Mouse (Mus musculus) mature B cell (primary cell): ENCODE data around the gene Hoxd13.

Experiments used
- in situ Hi-C: fragments of 300-500 bp; cut with MboI; formaldehyde crosslinking; loops from 2 replicates; pipeline ENCODE4 v1.14.3; 2019

Hoxd13 gene

DNA sequence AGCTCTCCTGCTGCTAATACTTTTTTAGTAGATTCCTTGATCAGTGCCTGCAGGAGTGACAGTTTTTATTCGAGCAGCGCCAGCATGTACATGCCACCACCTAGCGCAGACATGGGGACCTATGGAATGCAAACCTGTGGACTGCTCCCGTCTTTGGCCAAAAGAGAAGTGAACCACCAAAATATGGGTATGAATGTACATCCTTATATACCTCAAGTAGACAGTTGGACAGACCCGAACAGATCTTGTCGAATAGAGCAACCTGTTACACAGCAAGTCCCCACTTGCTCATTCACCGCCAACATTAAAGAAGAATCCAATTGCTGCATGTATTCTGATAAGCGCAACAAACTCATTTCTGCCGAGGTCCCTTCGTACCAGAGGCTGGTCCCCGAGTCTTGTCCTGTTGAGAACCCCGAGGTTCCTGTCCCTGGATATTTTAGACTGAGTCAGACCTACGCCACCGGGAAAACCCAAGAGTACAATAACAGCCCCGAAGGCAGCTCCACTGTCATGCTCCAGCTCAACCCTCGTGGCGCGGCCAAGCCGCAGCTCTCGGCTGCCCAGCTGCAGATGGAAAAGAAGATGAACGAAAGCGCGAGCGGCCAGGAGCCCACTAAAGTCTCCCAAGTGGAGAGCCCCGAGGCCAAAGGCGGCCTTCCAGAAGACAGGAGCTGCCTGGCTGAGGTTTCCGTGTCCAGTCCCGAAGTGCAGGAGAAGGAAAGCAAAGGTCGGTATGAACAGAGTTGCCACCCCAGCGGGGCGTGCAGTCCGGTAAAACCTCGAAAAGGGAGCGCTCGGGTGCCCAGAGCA lies 24.1 kb downstream of the Hoxd13 start:
- in situ Hi-C loops = no loop called here

DNA sequence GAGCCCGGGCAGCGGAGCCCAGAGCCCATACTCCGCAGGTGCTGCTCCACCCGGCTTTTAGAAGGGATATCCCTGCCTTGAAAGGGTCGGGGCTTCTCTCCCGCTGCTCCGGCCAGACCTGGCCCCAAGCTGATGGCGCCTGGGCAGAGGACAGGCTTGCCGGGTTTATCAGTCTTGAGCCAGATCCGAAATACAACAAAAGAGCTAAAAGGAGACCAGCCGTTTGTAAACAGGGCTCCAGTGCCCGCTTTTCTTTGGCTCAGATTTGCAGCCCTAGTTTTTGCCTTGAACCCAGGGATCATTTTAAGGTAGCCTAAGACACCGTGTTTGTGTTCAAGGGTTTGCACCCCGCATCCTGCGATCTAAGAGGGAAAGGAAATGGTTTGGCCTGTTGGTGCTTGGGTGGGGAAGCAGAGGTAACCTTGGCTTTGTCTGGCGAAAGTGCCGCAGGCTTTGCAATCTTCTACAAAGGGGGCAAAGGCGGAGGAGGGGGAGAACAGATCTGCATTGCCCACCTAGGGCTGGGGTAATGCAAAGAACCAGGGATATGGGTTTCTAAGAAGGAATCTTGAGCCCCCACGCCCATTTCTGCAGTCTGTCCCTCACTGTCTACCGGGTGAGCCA lies 24.8 kb downstream of the Hoxd13 start:
- in situ Hi-C loops = no loop called here

DNA sequence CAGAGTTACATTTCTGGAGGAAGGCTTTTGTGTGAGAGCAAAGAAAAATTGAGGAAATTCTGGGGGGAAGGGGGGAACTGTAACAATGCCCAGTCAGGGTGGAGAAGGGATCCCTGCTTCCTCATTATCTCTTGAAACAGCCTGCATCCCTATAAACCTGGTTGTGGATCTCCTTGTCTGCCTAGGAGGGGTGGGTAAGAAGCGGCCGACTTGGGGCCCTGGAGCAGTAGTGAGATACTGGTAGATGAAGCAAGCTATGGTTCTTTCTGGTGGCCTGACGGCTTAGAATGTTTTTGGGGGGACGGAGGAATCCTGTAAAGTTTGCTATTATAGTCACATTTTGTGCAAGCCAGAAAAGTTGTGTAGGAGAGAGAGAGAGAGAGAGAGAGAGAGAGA lies 25.3 kb downstream of the Hoxd13 start:
- in situ Hi-C loops = no loop called here

DNA sequence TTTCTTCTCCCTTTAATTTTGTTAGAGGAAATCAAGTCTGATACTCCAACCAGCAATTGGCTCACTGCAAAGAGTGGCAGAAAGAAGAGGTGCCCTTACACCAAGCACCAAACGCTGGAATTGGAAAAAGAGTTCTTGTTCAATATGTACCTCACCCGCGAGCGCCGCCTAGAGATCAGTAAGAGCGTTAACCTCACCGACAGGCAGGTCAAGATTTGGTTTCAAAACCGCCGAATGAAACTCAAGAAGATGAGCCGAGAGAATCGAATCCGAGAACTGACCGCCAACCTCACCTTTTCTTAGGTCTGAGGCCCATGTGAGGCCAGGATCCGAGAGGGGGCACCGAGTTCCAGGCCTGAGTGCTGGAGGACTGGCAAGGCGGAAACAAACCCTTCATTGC lies 26.0 kb downstream of the Hoxd13 start:
- in situ Hi-C loops = no loop called here

DNA sequence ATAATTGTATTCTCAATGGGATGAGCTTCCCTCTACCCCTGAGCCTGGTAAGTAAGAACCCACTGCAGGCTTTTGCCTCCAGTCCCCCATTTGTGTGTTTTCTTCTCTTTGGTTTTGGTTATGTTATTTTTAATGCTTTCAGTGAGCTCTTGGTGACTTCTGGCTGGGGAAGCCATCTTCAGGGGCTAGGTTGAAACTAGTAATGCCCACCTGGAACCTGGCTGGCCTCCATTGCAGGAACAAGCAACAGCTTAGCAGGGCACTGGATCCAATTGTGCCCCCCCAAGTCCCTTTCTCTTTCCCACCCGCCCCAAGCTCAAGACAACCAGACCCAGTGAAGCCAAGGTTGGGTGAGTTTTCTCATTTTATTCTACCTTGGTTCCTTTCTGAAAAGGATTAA lies 27.3 kb downstream of the Hoxd13 start:
- in situ Hi-C loops = no loop called here

DNA sequence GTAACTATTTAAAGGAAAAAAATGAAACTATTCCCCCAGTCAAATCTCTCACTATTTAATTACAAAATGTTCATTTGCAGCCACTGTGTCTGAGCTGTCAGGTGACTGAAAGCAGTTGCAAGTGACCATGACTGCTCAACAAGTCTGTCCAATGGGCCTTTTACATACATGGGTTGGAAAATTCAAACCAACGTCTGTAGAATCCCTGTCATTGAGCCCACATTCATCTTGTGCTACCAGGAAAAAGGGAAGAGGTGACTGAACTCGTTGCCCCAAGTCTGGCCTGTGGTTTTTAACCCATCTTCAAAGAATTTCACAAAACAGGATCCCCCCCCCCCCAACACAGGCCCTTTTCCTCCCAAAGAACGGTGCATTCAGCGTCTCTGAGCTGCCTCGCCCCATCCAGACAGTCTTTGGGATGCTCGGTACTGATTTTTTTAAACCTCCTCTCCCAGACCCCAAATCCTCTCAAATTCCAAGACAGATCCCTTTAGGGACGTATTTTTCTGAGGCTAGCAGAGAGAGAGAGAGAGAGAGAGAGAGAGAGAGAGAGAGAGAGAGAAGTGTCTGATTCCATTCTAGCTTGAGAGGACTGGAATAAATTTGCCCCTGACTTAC lies 27.8 kb downstream of the Hoxd13 start:
- in situ Hi-C loops = no loop called here

DNA sequence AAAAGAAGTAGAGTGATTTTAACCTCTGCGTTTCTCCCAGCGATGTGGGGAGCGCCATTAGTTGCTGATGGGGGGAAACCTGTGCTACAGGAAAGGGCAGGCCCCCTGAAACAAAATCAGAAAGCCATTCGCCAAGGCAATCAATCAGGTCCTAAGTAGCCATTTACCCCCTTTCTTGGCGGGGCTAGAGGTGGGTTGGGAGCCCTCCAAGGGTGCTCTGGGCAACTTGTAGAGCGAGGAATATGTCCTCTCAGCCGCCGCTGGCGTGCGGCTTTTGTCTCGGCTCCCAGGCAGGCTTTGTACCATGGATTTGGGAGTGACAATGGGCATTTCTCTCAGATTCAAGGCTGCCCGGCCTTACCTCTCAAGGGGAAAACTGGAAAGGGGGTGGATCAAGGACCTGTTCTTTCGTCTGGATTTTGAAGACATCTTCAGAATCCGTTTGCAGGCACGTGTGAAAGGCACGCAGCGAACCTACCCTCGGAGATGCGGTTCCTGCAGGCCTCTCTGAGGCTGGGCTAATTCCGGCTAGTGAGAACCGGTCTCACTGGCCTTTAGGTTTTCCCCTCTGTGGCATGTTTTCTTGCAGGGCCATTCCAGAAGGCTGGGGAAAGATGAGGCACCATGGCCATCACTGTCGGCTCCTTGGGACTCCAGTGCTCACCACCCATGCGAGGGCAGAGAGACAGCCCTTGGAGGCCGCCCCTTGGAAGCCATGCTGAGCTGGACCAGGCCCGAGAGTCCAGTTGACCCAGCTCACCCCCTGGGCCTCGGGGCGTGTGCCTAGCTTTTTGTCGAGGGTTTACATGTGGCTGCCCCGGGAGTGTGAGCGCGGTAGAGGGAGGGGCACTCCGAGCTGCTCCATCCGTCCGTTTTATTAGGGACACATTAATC lies 28.6 kb downstream of the Hoxd13 start:
- in situ Hi-C loops = no loop called here

DNA sequence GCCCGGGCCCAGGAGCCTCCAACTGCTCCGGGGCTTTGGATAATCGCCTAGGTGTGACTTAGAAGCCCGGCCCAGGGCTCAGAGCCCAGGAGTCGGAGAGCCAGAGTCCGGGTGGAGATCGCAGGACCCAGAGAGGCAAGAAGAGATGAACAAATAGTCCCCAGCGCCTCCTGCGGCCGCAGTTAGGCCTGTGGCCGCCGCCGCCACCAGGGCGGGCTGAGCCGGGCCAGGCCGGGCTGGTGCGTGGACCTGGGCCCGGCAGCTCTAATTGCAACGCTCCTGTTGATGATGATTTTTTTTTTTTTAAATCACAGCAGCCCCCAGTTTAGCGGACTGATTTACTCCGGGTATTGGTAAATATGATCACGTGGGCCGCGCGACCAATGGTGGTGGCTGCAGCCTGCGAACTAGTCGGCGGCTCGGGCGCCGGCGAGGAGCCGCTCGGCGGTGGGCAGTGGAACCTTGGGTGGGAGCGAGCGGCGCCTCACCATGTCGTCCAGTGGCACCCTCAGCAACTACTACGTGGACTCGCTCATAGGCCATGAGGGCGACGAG lies 29.5 kb downstream of the Hoxd13 start, which contains the start of gene Hoxd9:
TSS of gene Hoxd9 (plus strand) at position 161 of the 555 bp plus-strand sequence.
- in situ Hi-C loops = no loop called here

DNA sequence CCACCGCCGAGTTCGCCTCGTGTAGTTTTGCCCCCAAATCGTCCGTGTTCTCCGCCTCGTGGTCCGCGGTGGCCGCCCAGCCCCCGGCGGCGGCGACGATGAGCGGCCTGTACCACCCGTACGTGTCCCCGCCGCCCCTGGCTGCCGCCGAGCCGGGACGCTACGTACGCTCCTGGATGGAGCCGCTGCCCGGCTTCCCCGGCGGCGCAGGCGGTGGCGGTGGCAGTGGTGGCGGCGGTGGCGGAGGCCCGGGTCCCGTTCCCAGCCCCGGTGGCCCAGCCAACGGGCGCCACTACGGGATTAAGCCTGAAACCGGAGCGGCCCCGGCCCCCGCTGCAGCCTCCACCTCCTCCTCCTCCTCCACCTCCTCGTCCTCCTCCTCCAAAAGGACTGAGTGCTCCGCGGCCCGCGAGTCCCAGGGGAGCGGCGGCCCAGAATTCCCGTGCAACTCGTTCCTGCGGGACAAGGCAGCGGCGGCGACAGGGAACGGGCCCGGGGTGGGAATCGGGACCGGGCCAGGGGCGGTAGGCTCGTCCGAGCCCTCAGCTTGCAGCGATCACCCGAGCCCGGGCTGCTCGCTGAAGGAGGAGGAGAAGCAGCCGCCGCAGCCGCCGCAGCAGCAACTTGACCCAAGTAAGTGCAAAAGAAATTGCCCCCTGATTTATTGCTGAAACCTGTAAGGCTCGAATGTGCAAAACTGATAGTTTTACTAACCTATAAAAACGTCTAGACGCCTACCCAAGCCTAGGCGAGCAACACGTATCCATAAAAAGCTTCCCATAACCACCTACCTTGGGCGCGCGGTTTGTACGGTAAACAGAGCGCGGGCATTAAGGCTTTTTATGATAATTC lies 30.3 kb downstream of the Hoxd13 start:
- in situ Hi-C loops = no loop called here

DNA sequence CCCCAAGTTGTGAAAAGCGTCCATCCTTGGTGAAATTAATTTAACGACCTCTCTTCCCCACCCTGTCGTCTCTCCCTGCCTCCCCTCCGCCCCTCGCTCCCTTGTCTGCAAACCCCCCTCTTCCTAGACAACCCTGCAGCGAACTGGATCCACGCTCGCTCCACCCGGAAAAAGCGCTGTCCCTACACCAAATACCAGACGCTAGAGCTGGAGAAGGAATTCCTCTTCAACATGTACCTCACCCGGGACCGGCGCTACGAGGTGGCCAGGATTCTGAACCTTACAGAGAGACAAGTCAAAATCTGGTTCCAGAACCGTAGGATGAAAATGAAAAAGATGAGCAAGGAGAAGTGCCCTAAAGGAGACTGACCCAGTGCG lies 30.9 kb downstream of the Hoxd13 start:
- in situ Hi-C loops = no loop called here

DNA sequence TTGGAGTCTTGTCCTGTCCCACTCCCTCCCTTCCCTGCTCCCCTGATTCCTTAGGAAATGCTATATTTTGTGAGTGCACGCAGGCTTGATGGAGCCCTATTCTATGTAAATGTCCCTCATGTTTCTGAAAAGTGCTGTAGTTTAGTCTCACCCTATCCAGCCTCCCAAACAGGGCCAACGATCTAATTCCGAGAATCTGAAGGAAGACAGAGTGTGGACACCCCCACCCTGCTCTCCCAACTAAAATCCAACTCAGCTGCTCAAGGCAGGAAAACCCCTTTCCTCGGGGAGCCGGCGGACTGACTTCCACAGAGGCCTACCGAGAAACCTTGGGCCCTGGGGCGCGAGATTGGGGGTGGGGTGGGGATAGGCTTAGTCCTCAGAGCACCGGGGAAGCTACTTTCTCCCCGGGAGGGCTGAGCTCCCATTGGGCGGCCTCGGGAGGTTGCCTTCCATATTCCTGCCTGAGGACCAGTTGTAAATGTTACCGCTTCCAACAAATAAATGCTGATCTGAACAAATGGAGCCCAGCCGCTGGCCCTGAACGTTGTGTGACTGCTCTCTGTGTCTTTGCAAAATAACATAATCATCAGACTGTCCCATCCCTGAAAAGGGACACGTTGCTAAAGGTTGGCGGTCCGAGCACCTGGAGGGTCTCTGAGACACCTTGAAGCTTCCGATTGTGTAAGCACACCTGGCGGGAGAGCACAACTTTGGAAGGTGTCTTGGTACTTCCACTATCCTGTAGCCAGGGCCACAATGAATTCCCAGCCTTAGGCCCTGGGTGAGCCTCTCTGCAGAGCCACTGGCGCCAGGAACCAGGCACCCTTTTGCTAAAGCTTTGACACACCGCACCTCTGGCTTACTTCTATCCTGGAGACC lies 31.8 kb downstream of the Hoxd13 start:
- in situ Hi-C loops = loop anchor here (25.0 kb wide), 1 partner anchor 887 kb away; no protein-coding TSS in a partner anchor

DNA sequence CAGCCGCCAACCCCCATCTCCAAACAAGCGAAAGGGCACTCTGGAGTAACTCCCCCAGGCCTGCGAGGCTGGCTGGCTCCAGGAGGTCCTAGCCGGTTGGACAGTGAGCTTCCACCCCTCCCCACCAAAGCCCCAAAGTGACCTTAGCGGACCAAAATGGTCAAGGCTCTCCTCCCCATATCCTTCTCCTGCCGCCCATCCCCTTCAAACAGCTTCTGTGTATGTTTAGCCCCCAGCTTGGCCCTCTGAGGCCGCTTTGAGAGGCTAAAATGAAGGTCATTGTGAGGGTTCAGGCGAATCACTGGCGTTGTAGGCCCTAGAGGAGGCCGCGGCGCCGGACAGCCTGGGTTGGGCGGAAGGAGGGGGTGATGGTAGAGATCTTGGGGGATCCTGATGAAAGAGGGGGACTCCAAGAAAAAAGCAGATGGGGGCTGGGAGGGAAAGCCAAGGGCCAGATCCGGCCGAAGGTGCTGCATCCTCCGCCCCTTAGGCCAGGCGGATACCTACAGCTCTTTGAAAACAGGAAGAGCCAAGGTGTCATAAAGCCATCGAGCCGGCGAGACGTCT lies 32.5 kb downstream of the Hoxd13 start:
- in situ Hi-C loops = loop anchor here (25.0 kb wide), 1 partner anchor 887 kb away; no protein-coding TSS in a partner anchor

DNA sequence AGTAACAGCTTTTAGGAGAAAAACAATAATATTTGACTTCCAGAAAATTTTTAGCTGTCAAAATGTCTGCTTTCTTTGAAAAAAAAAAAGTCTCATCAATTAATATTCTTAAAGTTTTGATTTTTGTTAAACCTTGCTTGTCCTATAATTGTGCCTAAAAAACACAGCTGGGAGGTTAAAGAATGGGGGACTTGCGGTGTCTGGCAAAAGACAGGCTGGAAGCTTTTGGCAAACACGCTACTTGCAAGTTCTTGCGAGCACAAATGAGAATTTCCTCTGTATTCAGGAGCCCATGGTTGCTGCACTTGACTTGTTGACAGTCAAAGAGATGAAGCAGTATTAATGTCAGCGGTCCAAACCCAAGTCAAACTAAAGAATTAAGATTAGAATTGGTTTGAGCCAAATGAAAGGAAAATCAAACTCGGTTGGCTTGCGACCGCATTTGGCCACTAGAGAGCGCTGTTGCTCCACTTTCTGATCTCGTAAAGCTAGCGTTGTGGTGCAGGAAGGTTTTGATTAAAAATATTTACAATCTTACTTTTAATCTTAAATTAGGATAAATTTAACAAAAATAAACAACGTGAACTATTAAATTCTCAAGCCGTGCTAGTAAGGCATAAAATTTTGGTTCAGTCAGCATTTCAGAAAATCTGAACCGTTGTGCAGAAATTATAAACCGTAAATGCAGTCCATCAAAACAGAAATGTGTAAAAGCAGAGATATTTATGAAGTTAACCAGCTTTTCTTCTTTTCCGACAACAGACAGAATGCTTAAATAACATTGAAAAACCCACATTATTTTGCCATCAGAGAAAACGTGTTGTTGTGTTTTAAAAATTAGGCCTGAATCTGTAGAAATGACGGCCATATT lies 34.1 kb downstream of the Hoxd13 start:
- in situ Hi-C loops = loop anchor here (25.0 kb wide), 1 partner anchor 885 kb away; no protein-coding TSS in a partner anchor

DNA sequence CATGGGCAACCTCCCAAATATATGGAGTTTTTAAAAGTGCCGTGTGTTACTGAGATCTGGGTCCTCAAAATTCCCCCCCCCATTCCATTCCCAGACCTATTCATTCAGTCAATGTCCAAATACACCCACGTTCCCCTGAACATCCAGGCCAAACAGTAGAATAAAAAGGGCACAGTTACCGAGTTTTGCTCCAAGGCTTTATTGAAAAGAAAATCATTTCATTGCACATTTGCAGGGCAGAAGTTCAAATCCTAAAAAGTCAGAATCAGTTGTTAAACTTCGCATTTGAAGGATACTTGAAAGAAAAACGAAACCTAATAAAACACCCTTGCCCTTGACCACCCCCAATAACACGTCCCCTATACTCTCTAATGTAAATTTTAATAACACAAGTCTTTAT lies 34.7 kb downstream of the Hoxd13 start:
- in situ Hi-C loops = loop anchor here (25.0 kb wide), 1 partner anchor 884 kb away; no protein-coding TSS in a partner anchor

DNA sequence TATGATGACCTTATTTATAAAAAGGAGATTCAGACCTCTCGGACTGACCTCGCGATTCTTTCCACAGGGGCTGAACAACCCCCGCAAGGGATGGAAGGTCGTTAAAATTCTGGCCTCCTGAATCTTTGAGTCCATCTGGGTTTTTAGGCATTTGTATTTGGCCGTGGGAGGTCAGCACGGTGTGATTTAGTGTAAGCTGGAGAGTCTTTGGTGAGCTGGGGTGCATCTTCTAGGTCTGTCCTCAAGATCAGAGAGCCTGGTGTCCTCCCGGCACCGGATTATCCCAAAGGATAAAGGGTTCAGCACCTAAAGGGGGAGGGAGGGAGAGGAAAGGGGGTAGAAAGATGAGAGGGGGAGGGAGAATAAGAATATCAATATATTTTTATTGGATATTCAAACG lies 35.2 kb downstream of the Hoxd13 start:
- in situ Hi-C loops = loop anchor here (25.0 kb wide), 1 partner anchor 884 kb away; no protein-coding TSS in a partner anchor

DNA sequence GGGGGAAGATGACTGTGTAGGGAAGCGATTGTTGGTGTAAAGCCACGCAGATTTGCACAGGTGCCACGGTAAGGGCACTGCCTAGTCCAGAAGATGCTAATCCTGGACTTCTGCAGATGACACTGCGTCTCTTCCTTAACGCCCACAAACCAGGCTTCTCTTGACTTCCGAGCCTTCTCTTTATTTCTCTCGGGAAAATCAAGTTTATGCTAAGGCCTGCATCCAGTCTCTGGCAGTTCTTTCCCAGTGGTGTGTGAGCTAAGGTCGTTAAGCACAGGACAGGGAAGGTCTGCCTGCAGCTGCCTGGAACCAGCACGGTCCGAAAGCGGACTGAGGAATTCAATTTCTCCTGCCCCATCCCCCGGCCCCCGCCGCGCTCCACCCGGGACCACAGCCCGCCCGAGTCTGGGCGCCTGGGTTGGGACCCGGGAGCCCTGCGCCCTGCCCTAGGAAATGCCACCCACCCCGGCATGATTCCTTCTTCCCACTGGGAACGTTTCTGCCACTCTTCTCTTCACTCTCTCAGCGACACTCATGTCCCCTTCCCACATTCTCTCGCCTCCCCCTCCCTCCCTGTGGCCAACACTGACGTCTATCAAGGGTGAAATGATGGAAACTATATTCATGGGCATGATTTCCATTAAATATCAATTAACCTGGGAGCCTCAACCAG lies 35.7 kb downstream of the Hoxd13 start:
- in situ Hi-C loops = loop anchor here (25.0 kb wide), 1 partner anchor 883 kb away; no protein-coding TSS in a partner anchor

DNA sequence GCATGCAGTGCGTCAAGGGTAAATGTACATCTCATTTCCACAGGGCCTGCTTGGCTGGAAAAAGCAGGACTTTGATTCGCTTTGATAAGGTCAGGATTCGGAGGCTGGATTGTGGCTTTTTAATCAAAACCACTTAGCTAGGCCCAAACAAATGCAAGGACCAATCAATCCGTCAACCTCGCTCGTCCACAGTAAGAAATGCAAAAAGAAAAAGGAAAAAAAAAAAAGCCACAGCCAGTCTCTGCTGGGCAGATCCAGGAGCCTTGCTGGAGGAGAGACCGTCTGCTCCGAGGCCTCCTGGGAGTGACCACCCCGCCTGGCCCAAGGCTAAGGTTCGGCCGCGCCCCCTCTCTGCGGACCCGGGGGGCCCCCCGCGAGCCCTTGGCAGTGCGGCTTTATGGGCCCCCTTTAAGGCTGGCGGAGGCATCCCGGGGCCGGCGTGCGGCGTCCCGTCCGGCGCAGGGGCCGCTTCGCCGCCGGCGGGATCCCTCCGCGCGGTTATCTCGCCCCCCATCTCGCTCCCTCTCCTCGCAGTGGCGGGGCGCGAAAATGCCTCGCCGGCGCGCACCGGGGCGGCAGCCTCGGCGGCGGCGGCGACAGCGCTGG lies 36.4 kb downstream of the Hoxd13 start, which contains the start of gene Hoxd8:
TSS of gene Hoxd8 (plus strand) at position 223 of the 606 bp plus-strand sequence.
- in situ Hi-C loops = loop anchor here (25.0 kb wide), 1 partner anchor 883 kb away; no protein-coding TSS in a partner anchor
